ENCODE assay signal across 10 mouse cellular contexts in the genomic region with DNA sequence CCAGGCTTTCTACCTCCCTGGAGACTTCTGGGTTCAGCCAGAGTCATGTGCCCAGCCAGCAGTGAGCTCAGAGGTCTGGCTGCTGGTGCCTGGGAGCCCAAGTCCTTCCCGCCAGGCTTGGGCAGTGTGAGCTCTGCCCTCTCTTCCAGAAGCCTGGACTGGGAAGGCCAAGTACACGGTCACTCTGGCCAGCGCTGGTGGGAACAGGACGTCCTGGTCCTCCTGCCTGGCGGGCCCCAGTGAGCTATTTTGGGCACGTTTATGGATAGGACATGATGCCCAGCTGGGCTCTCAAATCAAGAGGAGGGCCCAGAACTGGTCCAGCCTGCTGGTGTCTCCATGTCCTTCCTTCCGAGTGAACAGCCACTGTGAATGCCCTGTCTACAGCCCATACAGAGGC.
DNase-seq lines count a peak whose midpoint lies in the region; ATAC-seq and TF ChIP-seq lines count a peak whose summit lies in the region.
"Had no signal": no experiment of that assay in that cellular context is flagged by ENCODE, and none has a peak within 500 bp of the region (broad histone marks: within the 10 kb centered on the region; RNA-seq: fewer than 3 reads in every experiment).

No protein-coding gene starts in this region.

- 58% methylated on average over 7 of the region's 7 CpGs for WGBS in intestine, postnatal 0 days

- no peaks in the 10 kb centered on the region for H3K27me3 ChIP-seq in intestine, postnatal 0 days (replicated peaks; ENCODE audit: control insufficient read depth, insufficient read depth, low read length)

- no peak overlapping the region for H3K4me2 ChIP-seq in intestine, postnatal 0 days (replicated peaks; ENCODE audit: low read depth)
- H3K4me2 ChIP-seq: hindbrain, embryonic 12.5 days had no signal

- H3K36me3 ChIP-seq in intestine, postnatal 0 days (ENCODE audit: control insufficient read depth, insufficient read depth): no peaks in the 10 kb centered on the region
- H3K36me3 ChIP-seq: hindbrain, embryonic 12.5 days had no signal

- TF ChIP-seq CTCF in intestine, postnatal 0 days (IDR thresholded peaks at IDR 0.05; ENCODE audit: low read depth): no peak

- H3K27ac ChIP-seq in intestine, postnatal 0 days (ENCODE audit: low read depth, low read length): no peak overlapping the region
- H3K27ac ChIP-seq: hindbrain, embryonic 12.5 days had no signal

- H3K4me1 ChIP-seq in intestine, postnatal 0 days (replicated peaks; ENCODE audit: control insufficient read depth, insufficient read depth, low read length): no peaks in the 10 kb centered on the region

- DNase-seq in right cerebral cortex, adult 18-20 months: peak; percentile 22
- no peak for DNase-seq in right cerebral cortex, postnatal 25 days
- DNase-seq in gastrocnemius, postnatal 36 days: peak; percentile 68 to 82
- peak; percentile 98 for DNase-seq in skeletal muscle tissue, adult 2 months (ENCODE audit: low read depth, low spot score)
- no peak for DNase-seq in frontal cortex, postnatal 14 days (ENCODE audit: low spot score in 2 of 2)
- no peak for DNase-seq in cerebellum, postnatal 14 days
- DNase-seq in layer of hippocampus, postnatal 10 days (ENCODE audit: low spot score in 2 of 2): no peak
- DNase-seq: right cerebral cortex, postnatal 4 days had no signal

- intact Hi-C loops in gastrocnemius, postnatal 36 days (cut with DNase I): no loop called here

- 0 out of 2 replicates have a peak, but pooled peaks have one; percentile 12 for ATAC-seq in intestine, postnatal 0 days

- no peak overlapping the region for H3K4me3 ChIP-seq in intestine, postnatal 0 days (ENCODE audit: low read depth, low read length)
- H3K4me3 ChIP-seq: hindbrain, embryonic 12.5 days had no signal

- no peak overlapping the region for H3K9ac ChIP-seq in intestine, postnatal 0 days (ENCODE audit: low read depth, low read length)
- H3K9ac ChIP-seq: hindbrain, embryonic 12.5 days had no signal

- H3K9me3 ChIP-seq in intestine, postnatal 0 days (ENCODE audit: control insufficient read depth): no peaks in the 10 kb centered on the region
- H3K9me3 ChIP-seq: hindbrain, embryonic 12.5 days had no signal

Comparison
In these comparisons a context has a peak if more than half of its experiments do, and no peak if none do; other contexts are left out.
1. DNase-seq: peak in right cerebral cortex, adult 18-20 months (single experiment), gastrocnemius, postnatal 36 days (2 of 2) and skeletal muscle tissue, adult 2 months (single experiment); none in right cerebral cortex, postnatal 25 days (single experiment), frontal cortex, postnatal 14 days (0 of 2), cerebellum, postnatal 14 days (0 of 2) and layer of hippocampus, postnatal 10 days (0 of 2).